Mouse (Mus musculus) midbrain, postnatal 0 days (tissue): ENCODE data around the gene Idh3b. TPM values are rescaled to one million over a fixed set of nuclear protein-coding genes. Genes with fewer than 3 reads are reported as not detected.

ENCODE experiments used
- ATAC-seq: fragments of 200-750 bp; cut with Nextera tagmentation; 2 replicates; pipeline ENCODE4 v1.8.0; 2017; ENCODE audit warnings: moderate number of reproducible peaks, mild to moderate bottlenecking, moderate TSS enrichment, moderate library complexity; ENCODE audit not compliant: low FRiP score
- DNase-seq: peaks from one replicate; pipeline ENCODE4 v3.0.0-alpha.2; 2015; ENCODE audit warnings: low spot score
- H3K27ac ChIP-seq: fragments of 300-500 bp; sonication (generic); 2 replicates; pipeline ENCODE4 v1.5.1; 2014; ENCODE audit warnings: low read depth, mild to moderate bottlenecking, low read length, mixed read lengths
- H3K27me3 ChIP-seq: fragments of 300-500 bp; sonication (generic); 2 replicates; pipeline ENCODE4 v1.6.1; 2014; ENCODE audit warnings: low read length, control low read depth, mixed read lengths; ENCODE audit not compliant: insufficient read depth
- H3K36me3 ChIP-seq: fragments of 300-500 bp; sonication (generic); 2 replicates; pipeline ENCODE4 v1.6.1; 2014; ENCODE audit warnings: low read length, control low read depth, mixed read lengths; ENCODE audit not compliant: insufficient read depth
- H3K4me1 ChIP-seq: fragments of 300-500 bp; sonication (generic); 2 replicates; pipeline ENCODE4 v1.6.1; 2014; ENCODE audit warnings: mild to moderate bottlenecking, control low read depth, antibody characterized with exemption, low read length, mixed read lengths; ENCODE audit not compliant: insufficient read depth
- H3K4me2 ChIP-seq: fragments of 300-500 bp; sonication (generic); 2 replicates; pipeline ENCODE4 v1.6.1; 2014; ENCODE audit warnings: low read depth, mild to moderate bottlenecking, low read length, mixed read lengths; ENCODE audit not compliant: poor library complexity, severe bottlenecking
- H3K4me3 ChIP-seq: fragments of 300-500 bp; sonication (generic); 2 replicates; pipeline ENCODE4 v1.5.1; 2014; ENCODE audit warnings: low read depth, mild to moderate bottlenecking, low read length, moderate library complexity
- H3K9ac ChIP-seq: fragments of 300-500 bp; sonication (generic); replicated peaks from 2 replicates; pipeline ENCODE4 v1.6.1; 2014; ENCODE audit warnings: mild to moderate bottlenecking, low read length, moderate library complexity, mixed read lengths; ENCODE audit not compliant: poor library complexity, severe bottlenecking
- H3K9me3 ChIP-seq: fragments of 300-500 bp; sonication (generic); 2 replicates; pipeline ENCODE4 v1.6.1; 2016; ENCODE audit warnings: low read length, control low read depth
- CTCF ChIP-seq: IDR thresholded peaks from 2 replicates; pipeline ENCODE4 v1.5.1; 2016; ENCODE audit warnings: antibody characterized with exemption, mild to moderate bottlenecking
- whole genome bisulfite sequencing: fragments of 180-500 bp; shearing (Covaris S2); extraction: QIAGEN DNeasy Blood & Tissue Kit; methylation state at CpG from one replicate; pipeline ENCODE4 v1.1.7; 2014; 5-methylcytosine and 5-hydroxymethylcytosine counted together
- polyA plus RNA-seq: library from polyadenylated mRNA; unstranded; fragments of >200 nt; fragmentation: Nextera tagmentation; extraction: Ambion mirVana; gene quantifications from 2 replicates; pipeline ENCODE4 v1.2.1, GENCODE M21; 2015
- total RNA-seq: library from RNA; depleted of rRNA; stranded (reverse); fragments of >200 nt; gene quantifications from 2 replicates; pipeline ENCODE4 v1.2.3, GENCODE M21; 2014

Idh3b gene
- total and polyA plus RNA-seq, 2 experiments from 2014 or later, result 141 to 176 TPM

- H3K27me3 ChIP-seq, result no peaks in the 10 kb centered on the region
- H3K4me3 ChIP-seq, result peak overlapping the region; percentile 77
- peaks cover 8% of the 10 kb centered on the region for H3K36me3 ChIP-seq
- peak overlapping the region; percentile 91 for H3K9ac ChIP-seq
- peak overlapping the region; percentile 69; the same call in 1 of the 2 replicates for H3K27ac ChIP-seq
- H3K4me1 ChIP-seq, result peaks cover 4% of the 10 kb centered on the region; the same call in 1 of the 2 replicates
- peak; percentile 71 for ATAC-seq
- H3K4me2 ChIP-seq, result peak overlapping the region; percentile 78
- TF ChIP-seq CTCF, result peak; percentile 20; the same call in 1 of the 2 replicates
- WGBS, result under 1% methylated on average over 46 of the region's 99 CpGs
- DNase-seq, result peak; percentile 65
- no peaks in the 10 kb centered on the region for H3K9me3 ChIP-seq
Measured at GRCm38 (mm10) chr2:130295331-130296133, 11.2 kb upstream of the Idh3b start.

DNA sequence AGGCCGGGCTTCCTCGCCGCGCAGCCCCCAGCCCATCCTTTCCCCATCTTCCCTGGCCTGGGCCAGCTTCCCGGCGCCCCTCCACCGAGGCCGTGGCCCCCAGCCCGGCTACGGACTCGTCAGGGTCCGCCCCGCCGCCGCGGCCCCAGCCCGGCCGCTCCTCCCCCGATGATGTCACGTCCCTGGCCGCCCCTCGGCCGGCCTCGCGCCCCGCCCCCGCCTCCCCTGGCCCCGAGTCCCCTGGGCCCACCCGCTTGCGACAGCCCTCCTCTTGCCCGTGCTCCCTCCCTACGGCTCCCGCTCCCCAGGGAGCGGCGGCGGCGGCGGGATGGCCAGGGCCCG is 10.6 kb upstream of the Idh3b start, which contains the start of gene Ebf4:
Gene Ebf4 (plus strand): TSS at position 234 of the 342 bp plus-strand sequence.
- Histone ChIP-seq H3K4me2 (peak within 1 kb of the TSS; percentile 78), H3K27me3 (no peaks in the 10 kb centered on the region), H3K4me1 (peaks cover 4% of the 10 kb centered on the region; the same call in 1 of the 2 replicates), H3K9ac (peak within 1 kb of the TSS; percentile 91), H3K4me3 (peak within 1 kb of the TSS; percentile 77), H3K27ac (peak within 1 kb of the TSS; percentile 69), H3K9me3 (no peaks in the 10 kb centered on the region), H3K36me3 (peaks cover 8% of the 10 kb centered on the region)
- 2% methylated on average over 12 of the region's 39 CpGs for WGBS
- TF ChIP-seq CTCF, result no peak
- DNase-seq, result peak; percentile 67
- peak; percentile 74 for ATAC-seq

GRCm38 (mm10) chr2:130294218-130294935 is 10.0 kb upstream of the Idh3b start:
- Histone ChIP-seq H3K27ac (peak overlapping the region; percentile 69), H3K36me3 (peaks cover 8% of the 10 kb centered on the region), H3K4me2 (peak overlapping the region; percentile 78), H3K4me1 (peaks cover 4% of the 10 kb centered on the region; the same call in 1 of the 2 replicates), H3K9ac (peak overlapping the region; percentile 91), H3K27me3 (no peaks in the 10 kb centered on the region), H3K9me3 (no peaks in the 10 kb centered on the region), H3K4me3 (peak overlapping the region; percentile 77)
- TF ChIP-seq CTCF, result no peak
- ATAC-seq (no peak), DNase-seq (no peak)
- WGBS, result 9% methylated on average over 20 of the region's 20 CpGs

GRCm38 (mm10) chr2:130293486-130293885 is 9.1 kb upstream of the Idh3b start:
- peak; percentile 31 for DNase-seq
- no peak for ATAC-seq
- WGBS, result 5% methylated on average over 4 of the region's 4 CpGs
- no peaks in the 10 kb centered on the region for H3K27me3 ChIP-seq
- peaks cover 8% of the 10 kb centered on the region for H3K36me3 ChIP-seq
- H3K9me3 ChIP-seq, result no peaks in the 10 kb centered on the region
- H3K4me1 ChIP-seq, result peaks cover 4% of the 10 kb centered on the region; the same call in 1 of the 2 replicates
- no peak overlapping the region for H3K27ac ChIP-seq
- no peak overlapping the region for H3K9ac ChIP-seq
- no peak overlapping the region for H3K4me2 ChIP-seq
- no peak for TF ChIP-seq CTCF
- no peak overlapping the region for H3K4me3 ChIP-seq

DNA sequence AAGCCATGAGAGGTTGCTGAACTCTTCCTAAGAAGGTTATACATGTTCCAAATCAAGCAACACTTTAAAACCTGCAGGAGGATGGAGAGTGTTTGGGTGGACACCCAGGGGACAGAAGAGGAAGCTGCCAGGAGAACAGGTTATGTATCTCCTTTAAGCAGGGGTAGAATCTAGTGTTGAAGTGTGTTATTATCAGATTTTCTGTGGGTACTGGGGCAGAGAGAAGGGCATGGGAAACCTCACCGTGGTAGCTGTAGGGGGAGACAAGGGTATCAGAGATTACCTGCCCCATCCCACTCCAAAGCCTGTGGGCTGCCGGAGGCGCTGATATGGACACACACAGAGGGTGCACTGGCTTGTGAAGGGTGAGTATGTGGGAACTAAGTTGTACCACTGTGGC is 8.7 kb upstream of the Idh3b start:
- ATAC-seq, result no peak
- Histone ChIP-seq H3K27me3 (no peaks in the 10 kb centered on the region), H3K27ac (no peak overlapping the region), H3K9ac (no peak overlapping the region), H3K36me3 (peaks cover 3% of the 10 kb centered on the region; the same call in 1 of the 2 replicates), H3K4me3 (no peak overlapping the region), H3K4me1 (peaks cover 4% of the 10 kb centered on the region; the same call in 1 of the 2 replicates), H3K9me3 (no peaks in the 10 kb centered on the region), H3K4me2 (no peak overlapping the region)
- 37% methylated on average over 3 of the region's 3 CpGs for WGBS
- no peak; the same call in 1 of the 2 replicates for TF ChIP-seq CTCF
- no peak for DNase-seq
